Mouse (Mus musculus): Measurements from ENCODE around the gene Myo9a. TPM values are rescaled to one million over a fixed set of nuclear protein-coding genes. Genes with fewer than 3 reads are reported as not detected.
"Not testable (repeated sequence)": the region's sequence is repeated elsewhere in the genome, so short reads cannot be mapped to it uniquely, and the experiment has no call there.

The Myo9a gene
- total RNA-seq, 4 experiments from 2014 or later: 11.2 to 12.4 (median 11.4) TPM

- DNase-seq (ENCODE audit: low spot score): no peak
These were observed 198.8 kb downstream of the Myo9a start for GRCm38 (mm10) chr9:59949511-59949910.

GRCm38 (mm10) chr9:59949981-59950380, 199.3 kb downstream of the Myo9a start:
- no peak for DNase-seq (ENCODE audit: low spot score)

- DNase-seq (ENCODE audit: low spot score): no peak
These were observed 200.5 kb downstream of the Myo9a start for GRCm38 (mm10) chr9:59951001-59951750.

- DNase-seq (ENCODE audit: low spot score): no peak
These were observed 201.2 kb downstream of the Myo9a start for GRCm38 (mm10) chr9:59951943-59952342.

GRCm38 (mm10) chr9:59952515-59953070, 201.9 kb downstream of the Myo9a start:
- no peak for DNase-seq (ENCODE audit: low spot score)

- DNase-seq (ENCODE audit: low spot score): no peak
These were observed 202.9 kb downstream of the Myo9a start for GRCm38 (mm10) chr9:59953556-59953955.

- DNase-seq (ENCODE audit: low spot score): no peak
These were observed 204.5 kb downstream of the Myo9a start for GRCm38 (mm10) chr9:59955199-59955598.

GRCm38 (mm10) chr9:59955692-59956091, 205.0 kb downstream of the Myo9a start:
- DNase-seq (ENCODE audit: low spot score): no peak

- DNase-seq (ENCODE audit: low spot score): no peak
These were observed 205.8 kb downstream of the Myo9a start for GRCm38 (mm10) chr9:59956496-59956895.

- DNase-seq (ENCODE audit: low spot score): not testable (repeated sequence)
These were observed 207.4 kb downstream of the Myo9a start for GRCm38 (mm10) chr9:59958115-59958514.

- peak; percentile 81 for DNase-seq (ENCODE audit: low spot score)
These were observed 208.6 kb downstream of the Myo9a start for GRCm38 (mm10) chr9:59959276-59959675.

GRCm38 (mm10) chr9:59960559-59960958, 209.9 kb downstream of the Myo9a start, which contains the start of gene Nr2e3:
Gene Nr2e3 (minus strand): TSS chr9:59960659.
- no peak for DNase-seq (ENCODE audit: low spot score)

- no peak for DNase-seq (ENCODE audit: low spot score)
These were observed 210.7 kb downstream of the Myo9a start for GRCm38 (mm10) chr9:59961201-59961955.

- no peak for DNase-seq (ENCODE audit: low spot score)
These were observed 213.7 kb downstream of the Myo9a start for GRCm38 (mm10) chr9:59964367-59964766.

GRCm38 (mm10) chr9:59965046-59965445, 214.3 kb downstream of the Myo9a start:
- DNase-seq (ENCODE audit: low spot score): no peak

- DNase-seq (ENCODE audit: low spot score): peak; percentile 31
These were observed 218.7 kb downstream of the Myo9a start for GRCm38 (mm10) chr9:59969383-59969782.

- DNase-seq (ENCODE audit: low spot score): peak; percentile 3
These were observed 220.6 kb downstream of the Myo9a start for GRCm38 (mm10) chr9:59971263-59971662.

Other genes with a start within 250 kb of the Myo9a start
- gene Hexa, start 211.4 kb upstream of the Myo9a start, total RNA-seq (2022): 10 to 100 TPM; 45.0 to 50.7 (median 49.5) TPM
- under 1 TPM; 0.40 to 0.91 (median 0.79) TPM for gene Tmem202, start 211.0 kb upstream of the Myo9a start, total RNA-seq (2022)
- not detected for gene Celf6, start 173.0 kb upstream of the Myo9a start, total RNA-seq (2022)
- 10 to 100 TPM; 15.1 to 17.9 (median 15.8) TPM for gene Parp6, start 133.6 kb upstream of the Myo9a start, total RNA-seq (2022)
- gene Pkm, start 94.5 kb upstream of the Myo9a start, total RNA-seq (2022): 1,000 to 10,000 TPM; 1,114 to 1,272 (median 1,167) TPM
- gene Gramd2, start 70.8 kb upstream of the Myo9a start, total RNA-seq (2022): not detected
- gene Senp8, start 186 bp upstream of the Myo9a start, total RNA-seq (2022): 10 to 100 TPM in 3 of 4 experiments, 1 to 10 TPM in 1; 6.8 to 11.6 (median 10.9) TPM
- gene Nr2e3, start 209.8 kb downstream of the Myo9a start, total RNA-seq (2022): not detected